10 mouse cellular contexts compared by ENCODE assay signal in genomic region chr13:113858667-113859391, GRCm38 (mm10).
DNase-seq lines count a peak whose midpoint lies in the region; ATAC-seq and TF ChIP-seq lines count a peak whose summit lies in the region.
"Had no signal": no experiment of that assay in that cellular context is flagged by ENCODE, and none has a peak within 500 bp of the region (broad histone marks: within the 10 kb centered on the region; RNA-seq: fewer than 3 reads in every experiment).

No protein-coding gene starts in this region.

- DNase-seq in heart, postnatal 0 days (ENCODE audit: low spot score), result no peak
- no peak for DNase-seq in heart, postnatal 4 days
- no peak for DNase-seq in hindbrain, postnatal 0 days (ENCODE audit: low spot score)
- DNase-seq in T-cell, adult 2 months (ENCODE audit: low spot score), result no peak
- no peak for DNase-seq in cerebellum, adult 8-10 months
- no peak for DNase-seq in urinary bladder, adult 18-20 months (ENCODE audit: low spot score in 2 of 2)
- DNase-seq: embryo, embryonic 11 days; gastrocnemius, postnatal 10 days had no signal

- TF ChIP-seq EP300 in heart, postnatal 0 days (IDR thresholded peaks at IDR 0.05; ENCODE audit: low read depth), result no peak

- H3K4me2 ChIP-seq in heart, postnatal 0 days (ENCODE audit: low read depth, low read length), result 0 out of 2 replicates have a peak overlapping the region, but pooled peaks have one; percentile 12
- H3K4me2 ChIP-seq in hindbrain, postnatal 0 days (ENCODE audit: low read depth, low read length), result no peak overlapping the region
- no peak overlapping the region for H3K4me2 ChIP-seq in neural tube, embryonic 12.5 days (replicated peaks)

- ATAC-seq in heart, postnatal 0 days (ENCODE audit: insufficient read depth, low read depth), result no peak
- ATAC-seq in erythroblast, adult 5-6 weeks (replicated peaks; ENCODE audit: low FRiP score, poor library complexity, severe bottlenecking), result peak; percentile 53
- ATAC-seq in hindbrain, postnatal 0 days, result peak; percentile 39; the same call in 1 of the 2 replicates
- ATAC-seq in neural tube, embryonic 12.5 days (ENCODE audit: low FRiP score, low read depth), result peak; percentile 72

- peaks cover 14% of the 10 kb centered on the region; the same call in 1 of the 2 replicates for H3K4me1 ChIP-seq in heart, postnatal 0 days (ENCODE audit: control insufficient read depth, insufficient read depth)
- H3K4me1 ChIP-seq in hindbrain, postnatal 0 days (ENCODE audit: insufficient read depth, low read length), result no peaks in the 10 kb centered on the region
- no peaks in the 10 kb centered on the region for H3K4me1 ChIP-seq in neural tube, embryonic 12.5 days

- H3K36me3 ChIP-seq in heart, postnatal 0 days (replicated peaks; ENCODE audit: control insufficient read depth, insufficient read depth, low read length), result no peaks in the 10 kb centered on the region
- no peaks in the 10 kb centered on the region for H3K36me3 ChIP-seq in hindbrain, postnatal 0 days (ENCODE audit: insufficient read depth, low read length)
- H3K36me3 ChIP-seq in neural tube, embryonic 12.5 days, result no peaks in the 10 kb centered on the region

- H3K9ac ChIP-seq in heart, postnatal 0 days (replicated peaks; ENCODE audit: low read depth, low read length), result no peak overlapping the region
- no peak overlapping the region for H3K9ac ChIP-seq in hindbrain, postnatal 0 days (replicated peaks; ENCODE audit: low read length)
- no peak overlapping the region for H3K9ac ChIP-seq in neural tube, embryonic 12.5 days

- H3K27ac ChIP-seq in heart, postnatal 0 days (ENCODE audit: low read depth), result no peak overlapping the region
- no peak overlapping the region for H3K27ac ChIP-seq in hindbrain, postnatal 0 days
- no peak overlapping the region for H3K27ac ChIP-seq in neural tube, embryonic 12.5 days

- no peak for TF ChIP-seq CTCF in heart, postnatal 0 days (IDR thresholded peaks at IDR 0.05; ENCODE audit: low read depth)
- no peak for TF ChIP-seq CTCF in hindbrain, postnatal 0 days (IDR thresholded peaks at IDR 0.05; ENCODE audit: low read depth)

- 33% methylated on average over 13 of the region's 13 CpGs for WGBS in heart, postnatal 0 days
- WGBS in hindbrain, postnatal 0 days, result 61% methylated on average over 13 of the region's 13 CpGs
- 67% methylated on average over 13 of the region's 13 CpGs for WGBS in neural tube, embryonic 12.5 days

- no peaks in the 10 kb centered on the region for H3K9me3 ChIP-seq in heart, postnatal 0 days (replicated peaks; ENCODE audit: control insufficient read depth, low read length)
- no peaks in the 10 kb centered on the region for H3K9me3 ChIP-seq in hindbrain, postnatal 0 days (ENCODE audit: low read length)
- no peaks in the 10 kb centered on the region for H3K9me3 ChIP-seq in neural tube, embryonic 12.5 days

- no peak overlapping the region for H3K4me3 ChIP-seq in heart, postnatal 0 days (ENCODE audit: low read depth, low read length)
- H3K4me3 ChIP-seq in hindbrain, postnatal 0 days (ENCODE audit: low read length), result no peak overlapping the region
- H3K4me3 ChIP-seq in neural tube, embryonic 12.5 days, result no peak overlapping the region

- H3K27me3 ChIP-seq in heart, postnatal 0 days (ENCODE audit: control insufficient read depth, insufficient read depth, low read length), result no peaks in the 10 kb centered on the region
- H3K27me3 ChIP-seq in hindbrain, postnatal 0 days (ENCODE audit: insufficient read depth, low read length), result no peaks in the 10 kb centered on the region
- H3K27me3 ChIP-seq in neural tube, embryonic 12.5 days (replicated peaks), result no peaks in the 10 kb centered on the region
